Mouse (Mus musculus) retina, adult 2 months (tissue): Measurements from ENCODE around the gene Smim12.

Experiments used
- DNase-seq: peaks from one replicate; pipeline ENCODE4 v3.0.0-alpha.2; 2012; ENCODE audit warnings: low read depth, low spot score

Smim12 gene

DNA sequence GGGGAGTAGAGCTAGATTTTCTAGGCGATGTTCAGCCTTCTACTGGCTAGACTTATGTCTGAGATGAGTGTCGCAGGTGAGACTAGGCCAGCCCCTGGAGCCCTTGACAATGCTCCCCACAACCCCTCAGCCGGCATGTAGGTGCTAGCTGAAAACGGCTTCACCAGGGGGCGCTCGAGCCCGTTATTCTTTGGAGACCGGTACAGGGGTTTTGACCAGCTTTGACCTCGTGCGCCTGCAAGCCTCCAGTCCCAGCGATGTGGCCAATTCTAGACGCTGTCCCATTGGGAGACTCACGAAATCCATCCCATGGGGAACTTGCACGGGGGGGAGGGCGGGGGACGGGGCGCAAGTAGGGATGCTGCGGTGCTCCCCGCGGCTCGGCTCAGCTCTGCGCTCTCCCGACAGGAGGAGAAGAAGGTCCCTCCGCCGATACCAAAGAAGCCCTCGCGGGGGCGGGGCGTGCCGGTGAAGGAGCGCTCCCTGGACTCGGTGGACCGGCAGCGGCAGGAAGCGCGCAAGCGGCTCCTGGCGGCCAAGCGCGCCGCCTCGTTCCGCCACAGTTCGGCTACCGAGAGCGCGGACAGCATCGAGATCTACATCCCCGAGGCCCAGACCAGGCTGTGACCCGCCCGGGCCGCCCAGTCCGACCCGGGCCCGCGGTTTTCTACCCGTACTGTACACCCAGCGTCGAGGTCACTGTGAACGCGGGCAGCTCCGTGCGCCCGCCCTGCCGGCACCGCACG is 7.7 kb upstream of the Smim12 start:
- DNase-seq, result peak; percentile 63

DNA sequence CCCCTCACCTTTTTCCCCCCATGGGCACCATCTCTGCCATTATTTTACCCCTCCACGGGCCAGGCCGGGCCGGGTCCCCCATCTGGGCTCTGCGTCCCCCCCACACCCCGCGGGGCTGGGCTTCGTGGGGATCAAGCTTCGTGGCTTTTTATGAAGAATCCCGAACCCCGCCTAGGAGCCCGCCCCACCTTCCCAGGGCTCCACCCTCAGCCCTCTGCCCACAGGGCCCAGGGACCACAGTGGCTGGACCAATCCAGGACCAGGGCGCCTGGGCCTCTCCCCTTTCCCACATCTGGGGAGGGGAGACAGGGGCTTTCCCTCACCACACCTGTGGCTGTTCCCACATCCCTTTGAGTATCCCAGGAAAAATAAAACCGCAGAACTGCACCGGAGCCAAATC is 7.0 kb upstream of the Smim12 start:
- no peak for DNase-seq

DNA sequence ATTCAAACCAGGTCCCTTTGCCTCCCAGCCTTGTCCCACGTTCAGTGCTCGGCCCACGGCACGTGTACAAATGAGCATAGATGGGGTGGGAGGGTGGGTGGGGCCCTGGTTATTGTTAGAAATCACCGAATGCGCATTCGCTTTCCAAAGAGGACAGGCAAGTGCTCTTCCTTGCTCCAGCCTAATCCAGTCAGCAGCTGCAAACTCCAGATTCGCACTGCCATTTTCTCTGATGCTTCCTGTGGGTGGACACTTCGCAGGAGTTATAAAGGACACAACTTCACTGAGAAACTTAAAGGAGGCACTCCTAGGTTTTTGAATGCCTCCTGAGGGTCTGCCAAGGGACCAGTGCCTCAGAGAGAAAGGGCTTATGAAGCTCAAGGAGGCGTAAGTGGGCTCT is 6.3 kb upstream of the Smim12 start:
- no peak for DNase-seq

DNA sequence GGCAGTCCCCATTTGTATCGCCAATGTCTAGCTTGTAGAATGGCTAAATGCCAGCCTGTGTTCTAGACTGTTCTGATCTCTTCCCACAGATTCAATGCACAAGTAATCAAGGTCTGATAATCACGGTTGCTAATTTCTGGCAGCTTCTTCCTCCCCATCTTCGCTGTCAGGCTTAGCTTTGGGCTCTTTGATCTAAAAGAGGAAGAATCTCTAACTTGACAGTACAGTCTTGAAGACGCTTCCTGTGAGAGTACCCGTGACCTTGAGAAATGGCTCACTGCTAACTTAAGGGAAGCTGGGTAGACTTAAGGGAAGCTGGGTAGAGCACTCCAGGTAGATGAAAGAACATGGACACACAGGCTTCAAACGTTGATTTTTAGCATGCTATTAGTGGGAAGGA is 888 bp upstream of the Smim12 start:
- DNase-seq, result no peak

DNA sequence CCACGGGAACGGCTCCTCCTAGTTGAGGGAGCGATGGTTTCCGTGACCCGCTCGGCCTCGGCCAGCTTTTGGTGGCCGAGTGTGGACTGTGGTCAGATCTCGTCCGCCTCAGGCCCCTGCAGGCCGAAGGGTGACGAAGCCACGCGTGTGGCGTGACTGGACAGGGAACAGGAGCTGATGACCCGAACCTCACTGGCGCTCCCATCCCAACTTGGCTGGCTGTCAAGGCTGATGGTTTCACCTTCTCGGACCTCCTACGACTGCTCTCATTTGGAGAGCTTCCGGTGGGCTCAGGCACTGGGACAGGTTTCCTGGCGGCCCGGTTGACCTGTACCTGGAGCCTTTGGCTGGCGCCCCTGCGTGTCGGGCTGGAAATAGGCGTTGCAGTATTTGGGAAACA is 369 bp downstream of the Smim12 start:
- no peak for DNase-seq

DNA sequence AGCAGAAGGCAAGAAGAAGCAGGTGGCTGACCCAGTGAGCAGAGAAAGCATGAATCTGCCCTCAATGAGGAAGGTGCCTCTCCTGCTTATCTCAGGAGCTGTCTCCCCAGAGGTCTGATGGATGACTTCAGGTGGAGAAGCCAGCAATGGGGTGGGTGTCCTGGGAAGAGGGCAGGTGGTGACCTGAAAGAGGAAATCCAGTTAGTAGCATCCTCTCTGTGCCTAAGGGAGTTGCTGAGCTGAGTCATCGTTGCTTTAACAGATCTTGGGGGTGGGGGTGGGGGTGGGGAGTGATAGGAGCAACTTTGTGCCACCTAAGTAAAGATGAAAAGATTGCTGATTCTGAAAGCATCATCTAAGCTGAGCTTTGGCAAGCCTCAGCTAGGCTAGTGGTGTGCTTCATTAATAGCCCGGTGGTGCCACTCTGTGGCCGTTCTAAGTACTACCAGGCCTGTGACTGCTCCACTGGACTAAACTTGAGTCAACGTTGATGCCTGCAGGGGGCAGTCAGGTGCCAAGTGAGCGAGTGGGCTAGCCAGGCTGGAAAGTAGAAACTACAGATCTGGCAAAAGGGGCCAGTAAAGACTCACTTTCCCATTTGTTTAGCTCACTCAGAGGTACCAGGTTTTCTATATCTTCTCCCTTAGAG is 6.2 kb downstream of the Smim12 start:
- peak; percentile 52 for DNase-seq

DNA sequence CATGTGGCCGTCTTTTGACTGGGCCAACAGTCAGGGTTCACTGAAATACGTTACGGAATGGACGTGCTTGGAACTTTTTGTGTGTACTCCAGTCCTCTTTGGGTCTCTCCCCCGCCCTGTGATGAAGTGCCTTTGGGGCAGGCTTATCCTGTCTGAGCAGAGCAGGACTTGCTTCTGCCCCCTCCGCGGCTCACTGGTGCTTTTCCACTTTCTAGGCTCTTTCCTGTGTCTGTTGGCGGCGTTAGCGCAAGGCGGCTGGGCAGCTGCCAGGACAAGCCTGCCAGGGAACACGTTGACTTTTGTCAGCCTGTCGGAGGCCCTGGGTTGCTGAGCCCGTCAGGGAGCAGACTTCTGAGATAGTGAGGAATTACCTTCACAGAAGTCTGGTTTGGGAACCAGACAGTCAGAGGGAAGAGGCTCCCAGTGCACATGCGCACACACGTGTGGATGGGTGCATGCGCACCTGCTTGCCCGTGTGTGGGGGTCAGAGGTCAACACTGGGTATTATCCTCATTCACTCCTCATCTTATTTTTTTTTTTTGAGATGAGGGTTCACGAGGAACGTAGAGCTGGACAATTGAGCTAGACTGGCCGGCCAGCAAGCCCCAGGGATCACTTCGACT is 8.5 kb downstream of the Smim12 start:
- no peak for DNase-seq

DNA sequence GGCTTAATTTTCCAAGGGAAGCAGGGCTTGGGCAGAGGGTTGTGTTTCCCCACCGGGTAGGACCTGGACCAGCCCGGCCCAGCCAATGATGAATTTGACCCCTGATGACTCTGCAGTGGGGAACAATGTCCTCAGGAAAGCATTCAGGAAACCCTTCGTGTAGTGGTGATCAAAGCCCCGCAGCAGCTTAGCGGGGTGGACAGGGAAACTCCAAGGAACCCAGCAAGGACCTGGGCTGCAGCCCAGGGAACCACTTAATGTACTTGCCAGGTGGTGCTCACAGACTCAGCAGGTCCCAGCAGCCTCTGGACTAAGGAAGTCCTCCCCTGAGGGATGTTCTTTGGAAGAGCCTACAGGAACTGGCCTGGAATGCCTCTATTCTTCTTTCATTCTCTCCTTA is 13.2 kb downstream of the Smim12 start:
- no peak for DNase-seq

DNA sequence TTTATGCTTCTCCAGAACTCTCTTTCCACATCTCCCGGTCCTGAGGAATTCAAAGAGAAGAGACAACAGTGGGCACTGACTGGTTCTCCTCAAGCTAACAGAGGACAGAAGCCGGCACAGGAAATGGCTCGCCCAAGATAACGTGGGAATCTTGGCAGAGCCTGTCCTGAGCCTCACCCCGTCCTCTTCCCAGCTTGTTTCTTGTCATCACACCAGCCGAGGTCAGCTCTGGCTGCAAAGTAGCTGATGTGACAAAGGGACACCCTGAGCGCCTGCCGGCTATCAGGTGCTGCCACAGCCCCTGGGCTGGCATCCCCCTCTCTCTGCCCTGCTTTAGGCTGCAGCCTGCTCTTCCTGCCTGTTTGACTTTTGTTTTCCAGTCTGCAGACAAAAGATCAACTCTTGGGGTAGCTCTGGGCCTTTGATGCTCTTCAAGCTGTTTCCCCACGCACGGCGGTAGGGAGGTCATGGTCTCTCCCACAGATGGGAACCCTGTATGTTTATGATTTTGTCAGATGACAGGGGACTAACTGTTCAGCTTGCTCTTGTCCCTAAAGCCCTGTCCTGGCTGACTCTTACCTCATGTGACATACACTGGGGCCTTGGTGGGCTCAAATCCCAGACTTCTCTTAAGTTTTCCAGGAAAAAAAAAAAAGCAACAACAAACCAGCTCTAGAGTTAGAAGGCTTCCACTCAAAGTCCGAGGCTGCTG is 14.8 kb downstream of the Smim12 start:
- DNase-seq, result no peak

DNA sequence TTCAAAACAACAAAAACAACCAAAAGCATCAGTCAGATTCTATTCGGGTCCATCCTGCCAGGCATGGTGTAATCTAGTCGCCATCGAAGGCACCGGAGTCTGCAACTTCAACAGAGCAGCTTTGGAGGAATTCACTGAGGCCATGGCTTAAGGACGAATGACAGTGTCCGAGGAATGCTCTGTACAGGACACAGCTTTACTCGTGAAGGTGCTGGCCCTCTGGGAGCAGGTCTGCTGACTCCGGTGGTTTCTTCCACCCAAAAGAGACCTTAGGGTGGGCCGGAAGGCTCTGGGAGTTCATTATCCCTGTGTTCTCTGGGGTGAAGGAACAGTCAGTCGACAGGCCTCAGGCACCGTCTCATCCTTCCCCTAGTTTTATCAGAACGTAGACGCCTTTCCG is 18.0 kb downstream of the Smim12 start:
- DNase-seq, result no peak

DNA sequence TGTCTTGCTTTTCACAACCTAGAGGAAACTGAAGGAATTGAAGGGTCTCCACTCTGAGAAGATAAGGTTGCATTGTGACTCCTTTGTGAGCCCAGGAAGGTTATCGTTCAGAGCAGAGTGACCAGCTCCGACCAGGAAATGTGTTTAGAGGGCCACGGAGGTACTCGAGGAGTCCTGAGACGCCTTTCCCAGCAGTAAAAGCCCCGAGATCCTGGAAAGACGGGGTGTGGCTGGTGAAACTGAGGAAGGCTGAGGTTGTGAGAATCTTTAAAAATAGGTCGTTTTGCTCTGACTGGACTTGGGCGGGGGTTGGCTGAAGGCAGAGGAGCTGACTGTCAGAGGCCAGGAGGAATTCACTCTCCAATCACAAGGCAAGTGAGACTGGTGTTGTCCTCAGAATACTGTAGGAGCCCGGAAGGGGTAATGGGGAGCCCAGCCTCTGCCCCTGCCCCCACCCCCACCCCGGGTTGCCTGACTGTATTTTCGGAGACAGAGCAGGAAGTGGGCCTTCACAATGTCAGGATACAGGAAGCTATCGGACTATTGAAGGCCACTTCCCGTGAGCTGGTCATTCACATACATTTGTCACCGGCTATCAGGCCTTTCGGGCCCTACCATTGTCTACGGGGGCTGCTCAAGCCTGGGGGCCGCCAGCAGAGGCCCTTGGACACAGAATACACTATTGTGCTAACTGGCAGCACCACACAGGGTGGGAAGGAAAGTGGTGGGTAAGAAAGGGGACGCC is 20.0 kb downstream of the Smim12 start:
- no peak for DNase-seq

DNA sequence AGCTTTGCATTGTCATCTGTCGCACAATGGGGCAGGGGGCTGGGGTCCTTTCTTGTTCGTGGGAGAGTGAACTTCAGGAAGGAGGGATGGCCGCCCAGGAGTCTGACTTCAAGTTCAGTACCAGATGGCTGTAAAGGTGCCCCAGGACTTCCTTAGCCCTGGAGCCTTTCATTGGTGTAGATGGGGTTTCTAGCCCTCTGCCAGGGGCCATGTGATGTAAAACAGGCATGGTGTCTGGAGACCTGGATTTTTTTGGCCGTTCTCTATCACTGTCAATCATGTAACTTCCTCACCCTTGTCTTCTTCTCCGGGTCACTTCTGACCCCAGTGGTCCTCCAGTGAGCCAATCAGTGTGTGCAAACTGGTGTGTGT is 20.6 kb downstream of the Smim12 start:
- DNase-seq, result no peak

DNA sequence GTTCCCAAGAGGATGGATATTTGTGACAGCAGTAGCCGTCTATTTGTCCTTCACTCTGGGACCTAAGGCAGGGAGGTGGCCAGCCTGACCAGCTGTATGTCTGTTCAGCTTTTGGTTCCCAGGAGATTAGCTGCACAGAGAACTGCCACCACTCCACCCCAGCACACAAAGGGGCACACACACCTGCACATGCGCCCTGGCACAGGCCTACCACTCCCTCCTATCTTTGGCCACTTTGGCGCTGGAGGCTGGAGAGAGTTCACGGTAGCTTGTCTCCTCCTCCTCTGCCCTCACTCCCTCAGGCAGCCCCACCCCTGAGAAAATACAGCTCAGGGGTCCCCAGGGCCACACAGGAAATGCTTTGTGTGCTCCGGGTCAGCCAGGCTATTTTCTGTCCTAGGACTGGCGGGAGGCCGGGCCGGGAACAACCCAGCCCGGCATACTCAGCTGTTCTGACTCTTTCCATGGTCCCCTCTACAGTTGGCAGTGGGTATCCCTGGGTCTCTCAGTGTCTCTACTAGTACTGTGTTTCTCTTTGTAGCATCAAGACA is 34.9 kb downstream of the Smim12 start:
- no peak for DNase-seq

DNA sequence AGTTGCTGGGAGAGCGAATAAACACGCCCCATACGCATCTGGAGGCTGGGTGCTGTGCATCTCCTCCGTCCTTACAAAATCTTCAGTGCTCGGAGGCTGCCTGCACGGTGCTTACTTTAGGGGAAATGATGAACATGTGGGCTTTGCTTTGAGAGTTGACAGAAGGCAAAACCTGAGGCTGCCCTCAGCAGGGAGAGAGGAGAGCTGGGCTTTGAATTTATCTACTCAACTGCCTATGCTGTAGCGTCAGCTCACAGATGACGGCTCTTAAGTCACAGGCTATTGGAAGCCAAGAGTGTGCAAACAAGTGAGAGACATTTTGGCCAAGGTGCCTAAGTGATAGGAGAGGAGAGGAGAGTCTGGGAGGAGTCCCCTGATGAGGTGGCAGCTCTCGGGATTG is 35.7 kb downstream of the Smim12 start:
- no peak for DNase-seq

DNA sequence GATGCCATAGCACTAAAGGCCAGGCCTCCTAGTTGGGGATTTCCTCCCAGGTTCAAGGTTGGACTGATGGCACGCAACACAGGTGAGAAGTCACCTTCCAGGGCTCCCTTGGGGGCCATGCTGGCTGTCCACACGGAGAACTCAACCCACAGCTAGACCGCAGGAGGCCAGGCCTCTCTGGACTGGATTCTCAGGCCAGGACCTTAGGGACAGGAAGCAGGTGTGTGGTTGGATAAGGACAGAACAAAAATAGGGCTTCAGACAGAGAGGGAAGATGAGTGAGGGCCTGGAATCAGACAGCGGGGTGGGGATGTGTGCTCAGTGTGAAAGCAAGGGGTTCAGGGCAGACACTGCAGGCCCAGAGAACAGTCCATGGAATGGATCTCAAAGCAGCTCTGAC is 43.3 kb downstream of the Smim12 start:
- DNase-seq, result no peak

DNA sequence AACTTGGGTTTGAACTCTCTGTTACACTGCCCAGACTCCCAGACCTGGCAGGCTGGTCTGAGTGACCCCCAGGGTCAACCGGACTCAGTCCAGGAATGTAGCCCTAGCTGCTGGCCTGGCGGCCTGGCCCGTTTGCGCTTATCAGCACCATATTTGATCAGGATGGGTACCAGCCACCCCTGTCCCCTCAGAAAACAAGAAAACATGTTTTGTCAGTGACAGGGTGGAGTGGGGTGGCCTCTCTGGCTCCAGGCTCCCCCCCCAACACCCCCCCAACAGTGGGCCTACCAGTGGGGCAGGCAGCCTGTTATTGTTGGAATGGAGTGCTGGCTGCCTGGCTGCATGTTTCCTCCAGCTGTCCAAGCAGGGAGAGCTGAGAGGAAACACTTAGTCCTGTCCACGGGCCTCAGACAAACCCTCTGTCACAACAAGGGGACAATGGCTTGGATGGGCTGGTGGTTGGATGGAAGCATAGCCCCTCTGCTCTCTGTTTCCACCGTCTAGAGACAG is 45.5 kb downstream of the Smim12 start:
- no peak for DNase-seq

DNA sequence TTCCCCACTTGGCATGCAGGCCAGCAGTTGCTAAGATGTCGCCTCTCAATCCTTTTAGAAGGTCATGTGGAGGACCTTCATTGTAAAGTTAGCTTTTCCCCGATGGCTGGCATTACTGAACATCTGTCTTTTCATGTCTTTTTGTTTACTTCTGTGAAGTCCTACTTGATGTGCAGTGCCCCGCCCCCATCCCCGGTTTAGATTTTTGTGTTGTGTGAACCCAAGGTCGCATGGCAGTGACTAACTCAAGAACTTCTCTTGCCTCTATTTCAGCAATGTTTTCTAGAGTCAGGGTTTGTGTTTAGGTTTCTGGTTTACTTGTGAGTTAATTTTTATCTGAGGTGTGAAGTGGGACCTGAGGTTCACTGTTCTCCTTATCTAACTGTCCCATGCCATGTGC is 49.0 kb downstream of the Smim12 start:
- no peak for DNase-seq
